Mouse (Mus musculus): ENCODE measurements at regions not wholly inside any gene's neighbourhood (a gene's known extent, or its start where the extent isn't known, plus 50 kb on each side); places are given as distances from the start of the nearest gene placed in this dataset.
A peak's percentile ranks its signal among the peaks of the same experiment; 100 is the strongest.

DNA sequence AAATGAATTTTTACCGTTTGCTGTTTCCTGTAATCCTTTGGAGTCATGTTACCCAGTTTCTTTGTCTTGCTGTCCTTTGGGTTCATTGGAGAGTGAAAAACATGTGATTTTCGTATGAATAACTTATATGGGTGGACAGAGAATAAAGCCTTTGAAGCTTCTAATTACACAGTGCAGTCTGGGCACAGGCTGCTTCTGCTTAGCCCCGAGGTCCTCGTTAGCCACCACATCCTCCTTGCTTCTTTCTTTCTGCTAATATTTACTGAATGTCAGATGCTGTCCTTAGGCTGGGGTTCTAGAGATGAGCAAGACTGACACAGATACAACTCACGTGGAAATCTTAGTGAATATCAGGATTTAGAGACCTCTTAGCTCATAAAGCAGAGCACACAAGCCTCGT is 427.2 kb downstream of the Rnf144b start:
- DNase-seq (ENCODE audit: low spot score), result no peak
- no peak overlapping the region for H3K9ac ChIP-seq (replicated peaks; ENCODE audit: low read depth, low read length)
- WGBS, result 77% methylated on average over 6 of the region's 6 CpGs
- H3K36me3 ChIP-seq (replicated peaks; ENCODE audit: control insufficient read depth, insufficient read depth, low read length), result no peaks in the 10 kb centered on the region
- no peak for TF ChIP-seq CTCF (IDR thresholded peaks at IDR 0.05; ENCODE audit: low read depth)
- no peak for TF ChIP-seq EP300 (IDR thresholded peaks at IDR 0.05; ENCODE audit: low read depth)
- no peaks in the 10 kb centered on the region for H3K27me3 ChIP-seq (ENCODE audit: control insufficient read depth, insufficient read depth, low read length)
- no peak for ATAC-seq (ENCODE audit: insufficient read depth, low read depth)
- no peaks in the 10 kb centered on the region for H3K9me3 ChIP-seq (replicated peaks; ENCODE audit: control insufficient read depth, low read length)
- H3K4me3 ChIP-seq (ENCODE audit: low read depth, low read length), result no peak overlapping the region
- no peak overlapping the region for H3K27ac ChIP-seq (ENCODE audit: low read depth)
- no peak overlapping the region for H3K4me2 ChIP-seq (ENCODE audit: low read depth, low read length)
- H3K4me1 ChIP-seq (ENCODE audit: control insufficient read depth, insufficient read depth), result no peaks in the 10 kb centered on the region

DNA sequence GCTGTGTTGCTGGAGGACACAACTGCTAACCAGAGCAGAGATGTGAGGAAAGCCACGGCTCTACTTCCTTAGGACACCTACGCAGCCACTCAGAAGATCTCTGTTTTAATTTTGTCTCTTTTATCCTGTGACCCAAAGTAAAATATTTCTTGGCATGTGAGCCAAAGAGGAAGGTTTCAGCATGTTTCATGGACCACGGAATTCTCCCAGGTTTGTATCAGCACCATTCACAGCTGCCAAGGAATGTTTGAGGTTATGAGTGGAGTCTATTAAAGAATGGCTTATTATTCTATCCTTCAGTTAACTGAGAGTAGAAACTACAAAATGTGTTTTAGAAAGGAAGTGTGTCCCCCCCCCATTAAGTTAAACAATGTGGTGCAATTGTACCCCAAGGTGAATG is 429.8 kb downstream of the Rnf144b start:
- H3K27ac ChIP-seq (ENCODE audit: low read depth), result no peak overlapping the region
- no peaks in the 10 kb centered on the region for H3K4me1 ChIP-seq (ENCODE audit: control insufficient read depth, insufficient read depth)
- DNase-seq (ENCODE audit: low spot score) (no peak), ATAC-seq (ENCODE audit: insufficient read depth, low read depth) (no peak)
- no peaks in the 10 kb centered on the region for H3K9me3 ChIP-seq (replicated peaks; ENCODE audit: control insufficient read depth, low read length)
- no peaks in the 10 kb centered on the region for H3K36me3 ChIP-seq (replicated peaks; ENCODE audit: control insufficient read depth, insufficient read depth, low read length)
- no peaks in the 10 kb centered on the region for H3K27me3 ChIP-seq (ENCODE audit: control insufficient read depth, insufficient read depth, low read length)
- 76% methylated on average over 3 of the region's 3 CpGs for WGBS
- no peak overlapping the region for H3K4me2 ChIP-seq (ENCODE audit: low read depth, low read length)
- no peak overlapping the region for H3K4me3 ChIP-seq (ENCODE audit: low read depth, low read length)
- no peak overlapping the region for H3K9ac ChIP-seq (replicated peaks; ENCODE audit: low read depth, low read length)
- TF ChIP-seq EP300 (IDR thresholded peaks at IDR 0.05; ENCODE audit: low read depth) (no peak), CTCF (IDR thresholded peaks at IDR 0.05; ENCODE audit: low read depth) (no peak)

DNA sequence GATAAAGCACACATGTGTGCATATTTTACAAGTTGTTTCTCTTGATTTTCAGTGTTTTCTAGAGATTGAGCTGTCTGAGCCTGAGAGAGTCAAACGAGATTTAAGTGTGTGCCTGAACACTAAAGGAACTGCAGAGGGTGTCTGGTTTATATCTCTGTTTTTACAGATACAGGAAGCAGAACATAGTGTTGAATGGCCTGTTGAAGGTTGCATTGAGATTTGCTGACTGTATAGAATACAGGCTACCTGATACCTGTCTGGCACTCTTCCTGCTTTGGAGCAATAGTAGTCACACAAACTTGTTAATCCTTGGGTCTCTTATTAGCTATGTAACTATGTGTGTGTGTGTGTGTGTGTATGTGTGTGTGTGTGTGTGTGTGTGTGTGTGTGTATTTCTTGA is 431.7 kb downstream of the Rnf144b start:
- no peaks in the 10 kb centered on the region for H3K4me1 ChIP-seq (ENCODE audit: control insufficient read depth, insufficient read depth)
- no peak overlapping the region for H3K9ac ChIP-seq (replicated peaks; ENCODE audit: low read depth, low read length)
- no peak for ATAC-seq (ENCODE audit: insufficient read depth, low read depth)
- no peak overlapping the region for H3K4me2 ChIP-seq (ENCODE audit: low read depth, low read length)
- H3K9me3 ChIP-seq (replicated peaks; ENCODE audit: control insufficient read depth, low read length), result no peaks in the 10 kb centered on the region
- 9% methylated on average over 1 of the region's 1 CpGs for WGBS
- TF ChIP-seq EP300 (IDR thresholded peaks at IDR 0.05; ENCODE audit: low read depth), result no peak
- no peak for TF ChIP-seq CTCF (IDR thresholded peaks at IDR 0.05; ENCODE audit: low read depth)
- H3K4me3 ChIP-seq (ENCODE audit: low read depth, low read length), result no peak overlapping the region
- no peak for DNase-seq (ENCODE audit: low spot score)
- no peak overlapping the region for H3K27ac ChIP-seq (ENCODE audit: low read depth)
- no peaks in the 10 kb centered on the region for H3K27me3 ChIP-seq (ENCODE audit: control insufficient read depth, insufficient read depth, low read length)
- no peaks in the 10 kb centered on the region for H3K36me3 ChIP-seq (replicated peaks; ENCODE audit: control insufficient read depth, insufficient read depth, low read length)

DNA sequence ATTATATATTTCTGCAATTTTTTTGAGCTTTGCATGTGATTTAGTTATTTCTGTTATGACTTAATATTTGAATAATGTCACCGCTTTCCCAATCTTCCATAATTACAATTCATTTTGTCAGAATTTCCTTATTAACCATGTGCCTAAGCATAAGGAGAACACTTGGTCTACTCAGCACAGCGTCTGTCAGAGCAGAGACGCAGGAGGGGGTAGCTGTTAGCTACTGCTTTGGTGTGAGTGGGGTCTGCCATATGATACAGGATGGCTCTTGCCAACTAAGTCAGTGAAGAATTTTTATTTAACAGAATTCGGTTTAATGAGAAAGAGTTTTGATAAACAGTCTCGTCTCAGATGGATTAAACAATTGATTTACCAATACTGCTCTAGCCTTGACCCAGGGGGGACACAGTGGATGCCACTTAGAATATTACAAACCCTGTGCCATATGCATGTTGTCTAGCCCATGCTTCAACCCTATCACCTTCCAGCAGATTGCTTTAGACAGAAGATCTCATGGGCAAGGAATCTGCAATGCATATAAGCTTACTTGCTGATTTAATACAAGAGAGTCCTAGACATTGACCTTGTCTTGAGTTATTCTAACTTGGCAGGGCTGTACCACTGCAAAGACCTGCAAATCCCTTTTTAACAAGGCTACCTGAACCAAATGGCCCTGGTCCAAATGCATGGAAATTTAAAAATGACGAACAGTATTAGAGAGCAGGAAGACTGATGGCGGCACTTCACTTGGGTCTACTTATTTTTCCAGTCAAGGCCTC is 434.9 kb downstream of the Rnf144b start:
- Histone ChIP-seq H3K4me3 (ENCODE audit: low read depth, low read length) (no peak overlapping the region), H3K4me2 (ENCODE audit: low read depth, low read length) (no peak overlapping the region), H3K36me3 (replicated peaks; ENCODE audit: control insufficient read depth, insufficient read depth, low read length) (no peaks in the 10 kb centered on the region), H3K9ac (replicated peaks; ENCODE audit: low read depth, low read length) (no peak overlapping the region), H3K27me3 (ENCODE audit: control insufficient read depth, insufficient read depth, low read length) (no peaks in the 10 kb centered on the region), H3K4me1 (ENCODE audit: control insufficient read depth, insufficient read depth) (no peaks in the 10 kb centered on the region), H3K9me3 (replicated peaks; ENCODE audit: control insufficient read depth, low read length) (no peaks in the 10 kb centered on the region), H3K27ac (ENCODE audit: low read depth) (no peak overlapping the region)
- TF ChIP-seq EP300 (IDR thresholded peaks at IDR 0.05; ENCODE audit: low read depth), result no peak
- no peak for TF ChIP-seq CTCF (IDR thresholded peaks at IDR 0.05; ENCODE audit: low read depth)
- WGBS, result 80% methylated on average over 7 of the region's 7 CpGs
- ATAC-seq (ENCODE audit: insufficient read depth, low read depth), result no peak
- DNase-seq (ENCODE audit: low spot score), result no peak

DNA sequence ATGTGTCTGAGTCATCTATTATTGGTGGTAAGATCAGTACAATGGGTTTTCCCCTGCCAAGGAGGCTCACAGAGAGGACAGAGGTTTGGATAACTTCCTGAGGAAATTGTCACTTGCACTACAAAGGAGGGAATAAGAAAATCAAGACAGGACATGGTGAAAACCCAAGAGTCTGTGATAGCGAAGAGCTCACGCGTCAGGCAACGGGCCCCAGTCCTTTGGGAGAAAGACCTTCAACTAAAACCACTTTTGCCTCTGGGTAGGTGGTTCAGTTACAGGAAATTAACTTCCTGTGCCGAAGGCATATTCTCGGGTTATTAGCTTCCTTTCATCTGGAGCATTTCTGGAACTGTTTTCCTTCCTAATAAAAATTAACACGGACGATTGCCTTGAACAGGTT is 440.4 kb downstream of the Rnf144b start:
- 57% methylated on average over 8 of the region's 8 CpGs for WGBS
- TF ChIP-seq CTCF (IDR thresholded peaks at IDR 0.05; ENCODE audit: low read depth), result no peak
- no peak for TF ChIP-seq EP300 (IDR thresholded peaks at IDR 0.05; ENCODE audit: low read depth)

DNA sequence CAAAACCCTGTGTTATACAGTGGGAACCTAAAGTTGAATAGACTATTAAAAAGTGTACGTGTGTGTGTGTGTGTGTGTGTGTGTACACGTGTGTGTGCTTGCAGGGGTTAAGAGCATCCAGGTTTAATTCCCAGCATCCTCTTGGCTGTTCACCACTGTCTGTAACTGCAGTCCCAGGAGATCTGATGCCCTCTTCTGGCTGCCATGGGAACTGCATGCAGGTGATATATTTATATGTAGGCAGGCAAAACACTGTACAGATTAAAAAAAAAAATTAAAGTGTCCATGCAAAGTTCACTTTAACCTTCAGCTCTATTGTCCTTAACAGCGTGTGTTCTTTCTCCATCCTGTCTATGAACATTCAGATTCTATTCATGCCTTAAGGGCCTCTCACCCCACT is 454.1 kb downstream of the Rnf144b start:
- H3K4me1 ChIP-seq (ENCODE audit: control insufficient read depth, insufficient read depth), result no peaks in the 10 kb centered on the region
- H3K9me3 ChIP-seq (replicated peaks; ENCODE audit: control insufficient read depth, low read length), result no peaks in the 10 kb centered on the region
- TF ChIP-seq CTCF (IDR thresholded peaks at IDR 0.05; ENCODE audit: low read depth) (peak; percentile 31), EP300 (IDR thresholded peaks at IDR 0.05; ENCODE audit: low read depth) (no peak)
- no peak overlapping the region for H3K9ac ChIP-seq (replicated peaks; ENCODE audit: low read depth, low read length)
- no peak overlapping the region for H3K4me3 ChIP-seq (ENCODE audit: low read depth, low read length)
- DNase-seq (ENCODE audit: low spot score) (no peak), ATAC-seq (ENCODE audit: insufficient read depth, low read depth) (no peak)
- WGBS, result 69% methylated on average over 3 of the region's 3 CpGs
- no peaks in the 10 kb centered on the region for H3K36me3 ChIP-seq (replicated peaks; ENCODE audit: control insufficient read depth, insufficient read depth, low read length)
- H3K27me3 ChIP-seq (ENCODE audit: control insufficient read depth, insufficient read depth, low read length), result no peaks in the 10 kb centered on the region
- H3K27ac ChIP-seq (ENCODE audit: low read depth), result no peak overlapping the region
- no peak overlapping the region for H3K4me2 ChIP-seq (ENCODE audit: low read depth, low read length)

More for the DNA sequence above, 440.4 kb downstream of the Rnf144b start:
- Histone ChIP-seq H3K4me3 (ENCODE audit: low read depth, low read length) (no peak overlapping the region), H3K4me2 (ENCODE audit: low read depth, low read length) (no peak overlapping the region), H3K27me3 (ENCODE audit: control insufficient read depth, insufficient read depth, low read length) (no peaks in the 10 kb centered on the region), H3K9me3 (replicated peaks; ENCODE audit: control insufficient read depth, low read length) (no peaks in the 10 kb centered on the region), H3K9ac (replicated peaks; ENCODE audit: low read depth, low read length) (no peak overlapping the region), H3K36me3 (replicated peaks; ENCODE audit: control insufficient read depth, insufficient read depth, low read length) (no peaks in the 10 kb centered on the region), H3K27ac (ENCODE audit: low read depth) (no peak overlapping the region), H3K4me1 (ENCODE audit: control insufficient read depth, insufficient read depth) (no peaks in the 10 kb centered on the region)
- ATAC-seq (ENCODE audit: insufficient read depth, low read depth) (no peak), DNase-seq (ENCODE audit: low spot score) (no peak)

Data from heart, postnatal 0 days (tissue).